Mouse (Mus musculus) C2C12 (cell line): ENCODE data around the gene Kif26a.

Experiments
- CTCF ChIP-seq: IDR thresholded peaks from one replicate; pipeline ENCODE4 v1.5.1; 2011; ENCODE audit not compliant: control insufficient read depth, insufficient read depth, insufficient read length
- MAX ChIP-seq: IDR thresholded peaks from one replicate; pipeline ENCODE4 v1.6.1; 2011; ENCODE audit warnings: mild to moderate bottlenecking, control low read depth
- MYOD1 ChIP-seq: IDR thresholded peaks from one replicate; pipeline ENCODE4 v1.6.1; 2011; ENCODE audit warnings: low read depth; ENCODE audit not compliant: control insufficient read depth, insufficient read length
- MYOG ChIP-seq: IDR thresholded peaks from one replicate; pipeline ENCODE4 v1.6.1; 2011; ENCODE audit not compliant: control insufficient read depth, insufficient read length; ENCODE audit errors: extremely low read depth

GRCm38 (mm10) chr12:112230196-112230595 lies 84.2 kb downstream of the Kif26a start:
- no peak for TF ChIP-seq MAX
- no peak for TF ChIP-seq CTCF
- TF ChIP-seq MYOD1, result no peak
- no peak for TF ChIP-seq MYOG
